Mouse (Mus musculus) liver, embryonic 16.5 days (tissue): ENCODE measurements around the gene Txnrd2. TPM values are rescaled to one million over a fixed set of nuclear protein-coding genes. Genes with fewer than 3 reads are reported as not detected.

Source experiments
- ATAC-seq: fragments of 200-750 bp; cut with Nextera tagmentation; 2 replicates; pipeline ENCODE4 v1.8.0; 2017; ENCODE audit warnings: low read depth, mild to moderate bottlenecking, moderate number of reproducible peaks, moderate library complexity
- H3K27ac ChIP-seq: fragments of 300-500 bp; sonication (generic); 2 replicates; pipeline ENCODE4 v1.5.1; 2014; ENCODE audit warnings: mild to moderate bottlenecking, low read length
- H3K27me3 ChIP-seq: fragments of 300-500 bp; sonication (generic); 2 replicates; pipeline ENCODE4 v1.6.1; 2014; ENCODE audit warnings: low read depth, low read length, mixed read lengths; ENCODE audit not compliant: control insufficient read depth, insufficient read depth
- H3K36me3 ChIP-seq: fragments of 300-500 bp; sonication (generic); 2 replicates; pipeline ENCODE4 v1.6.1; 2014; ENCODE audit warnings: mild to moderate bottlenecking; ENCODE audit not compliant: control insufficient read depth, insufficient read depth
- H3K4me1 ChIP-seq: fragments of 300-500 bp; sonication (generic); 2 replicates; pipeline ENCODE4 v1.6.1; 2014; ENCODE audit warnings: low read depth, low read length, mixed read lengths; ENCODE audit not compliant: control insufficient read depth
- H3K4me2 ChIP-seq: fragments of 300-500 bp; sonication (generic); 2 replicates; pipeline ENCODE4 v1.6.1; 2014; ENCODE audit warnings: low read depth, low read length, mixed read lengths
- H3K4me3 ChIP-seq: fragments of 300-500 bp; sonication (generic); 2 replicates; pipeline ENCODE4 v1.5.1; 2014; ENCODE audit warnings: low read depth, mild to moderate bottlenecking, low read length
- H3K9ac ChIP-seq: fragments of 300-500 bp; sonication (generic); 2 replicates; pipeline ENCODE4 v1.6.1; 2014; ENCODE audit warnings: low read depth, low read length
- H3K9me3 ChIP-seq: fragments of 300-500 bp; sonication (generic); replicated peaks from 2 replicates; pipeline ENCODE4 v1.6.1; 2016; ENCODE audit warnings: low read length; ENCODE audit not compliant: control insufficient read depth
- WGBS: fragments of 180-500 bp; shearing (Covaris S2); extraction: QIAGEN DNeasy Blood & Tissue Kit; methylation state at CpG from one replicate; pipeline ENCODE4 v1.1.7; 2014; ENCODE audit not compliant: insufficient replicate concordance; 5-methylcytosine and 5-hydroxymethylcytosine counted together
- polyA plus RNA-seq: library from polyadenylated mRNA; unstranded; fragments of >200 nt; fragmentation: Nextera tagmentation; extraction: Ambion mirVana; gene quantifications from 2 replicates; pipeline ENCODE4 v1.2.1, GENCODE M21; 2015

Txnrd2 gene
- polyA plus RNA-seq, 1 experiment from 2014 or later: 98.3 TPM

DNA sequence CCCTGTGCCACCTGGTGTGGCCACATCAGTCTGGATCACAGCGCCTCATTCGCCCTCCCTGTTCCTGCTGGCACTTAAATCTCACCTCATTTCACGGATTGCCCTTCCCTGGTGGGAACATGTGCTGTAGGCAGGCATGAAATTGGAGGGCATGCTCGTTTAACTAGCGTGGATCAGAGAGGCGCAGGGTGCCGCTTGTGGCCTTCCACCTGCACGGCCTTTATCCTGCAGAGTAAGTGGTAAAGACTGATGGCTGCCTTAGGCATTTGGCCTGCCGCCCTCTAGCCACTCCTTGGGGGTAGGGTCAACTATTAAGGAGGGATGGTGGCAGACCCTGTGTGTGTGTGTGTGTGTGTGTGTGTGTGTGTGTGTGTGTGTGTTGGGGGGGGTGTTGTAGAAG is 35.8 kb downstream of the Txnrd2 start:
- Histone ChIP-seq H3K9ac (no peak overlapping the region), H3K9me3 (no peaks in the 10 kb centered on the region), H3K4me1 (peaks cover 22% of the 10 kb centered on the region), H3K36me3 (peaks cover 50% of the 10 kb centered on the region), H3K4me2 (no peak overlapping the region), H3K4me3 (no peak overlapping the region), H3K27me3 (no peaks in the 10 kb centered on the region), H3K27ac (no peak overlapping the region)
- ATAC-seq: no peak
- 91% methylated on average over 9 of the region's 9 CpGs for WGBS

DNA sequence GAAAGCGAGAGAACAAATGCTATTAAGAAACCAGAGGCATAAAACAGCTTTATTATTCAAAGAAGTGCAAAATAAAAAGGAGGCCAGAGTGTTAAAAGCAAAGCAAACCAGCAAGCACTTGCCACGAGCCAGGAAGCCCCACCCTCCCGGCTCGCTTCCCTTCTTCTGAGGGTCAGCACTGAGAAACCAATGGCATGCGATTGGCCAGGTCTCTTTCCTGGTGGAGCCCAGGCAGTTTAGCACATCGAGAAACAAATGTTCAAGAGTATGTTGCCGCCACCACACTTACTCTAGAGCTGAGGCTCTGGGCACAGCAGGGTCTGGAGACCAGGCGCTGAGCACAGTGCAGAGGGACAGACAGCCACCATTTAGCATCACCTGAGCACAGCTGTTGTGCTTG is 36.4 kb downstream of the Txnrd2 start:
- Histone ChIP-seq H3K36me3 (peaks cover 44% of the 10 kb centered on the region), H3K4me1 (peaks cover 22% of the 10 kb centered on the region), H3K27me3 (no peaks in the 10 kb centered on the region), H3K4me2 (no peak overlapping the region), H3K9ac (no peak overlapping the region), H3K4me3 (no peak overlapping the region), H3K9me3 (no peaks in the 10 kb centered on the region), H3K27ac (no peak overlapping the region)
- no peak for ATAC-seq
- WGBS: 55% methylated on average over 8 of the region's 8 CpGs

DNA sequence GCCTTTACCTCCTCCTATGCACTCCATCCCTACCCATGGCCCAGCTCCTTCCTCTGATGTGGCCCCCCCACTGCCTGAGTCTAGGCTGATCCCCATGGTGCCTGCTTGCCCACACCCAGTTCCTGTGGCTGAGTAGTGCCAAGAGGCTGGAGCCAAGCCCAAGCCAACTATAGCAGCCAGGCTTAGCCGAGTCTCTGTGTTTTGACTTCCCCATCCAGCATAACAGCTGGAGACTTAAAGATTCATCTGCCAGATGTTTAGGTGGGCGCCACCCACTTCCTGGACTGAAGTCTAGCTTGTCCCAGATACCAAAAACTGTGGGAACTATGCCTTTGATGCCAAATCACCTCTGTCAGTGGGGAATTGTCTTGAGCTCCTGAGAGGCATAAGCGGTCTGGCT is 38.1 kb downstream of the Txnrd2 start:
- Histone ChIP-seq H3K9me3 (no peaks in the 10 kb centered on the region), H3K9ac (no peak overlapping the region), H3K27ac (no peak overlapping the region), H3K4me2 (no peak overlapping the region), H3K36me3 (peaks cover 43% of the 10 kb centered on the region), H3K27me3 (no peaks in the 10 kb centered on the region), H3K4me1 (peaks cover 9% of the 10 kb centered on the region), H3K4me3 (no peak overlapping the region)
- ATAC-seq: no peak
- WGBS: 42% methylated on average over 3 of the region's 3 CpGs

DNA sequence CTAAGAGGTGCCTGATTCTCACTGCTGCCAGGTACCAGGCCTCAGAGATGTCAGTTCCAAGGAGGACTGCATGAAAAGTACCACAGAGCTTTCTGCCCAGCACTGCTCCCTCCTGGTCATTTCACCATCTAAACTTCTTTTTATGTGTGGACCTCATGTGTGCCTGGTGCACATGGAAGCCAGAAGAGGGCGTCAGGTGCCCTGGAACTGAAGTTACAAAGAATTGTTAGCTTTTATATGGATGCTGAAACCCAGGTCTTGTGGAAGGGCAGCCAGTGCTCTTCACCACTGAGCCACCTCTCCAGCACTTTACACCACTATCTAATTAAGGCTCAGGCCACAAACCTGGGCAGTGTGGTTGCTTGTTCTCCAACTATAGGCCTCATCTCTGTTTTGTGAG is 44.6 kb downstream of the Txnrd2 start:
- Histone ChIP-seq H3K9ac (no peak overlapping the region), H3K9me3 (no peaks in the 10 kb centered on the region), H3K4me3 (no peak overlapping the region), H3K4me1 (no peaks in the 10 kb centered on the region), H3K27me3 (no peaks in the 10 kb centered on the region), H3K27ac (no peak overlapping the region), H3K4me2 (no peak overlapping the region), H3K36me3 (peaks cover 65% of the 10 kb centered on the region)
- no peak for ATAC-seq
- WGBS: 43% methylated on average over 1 of the region's 1 CpGs

DNA sequence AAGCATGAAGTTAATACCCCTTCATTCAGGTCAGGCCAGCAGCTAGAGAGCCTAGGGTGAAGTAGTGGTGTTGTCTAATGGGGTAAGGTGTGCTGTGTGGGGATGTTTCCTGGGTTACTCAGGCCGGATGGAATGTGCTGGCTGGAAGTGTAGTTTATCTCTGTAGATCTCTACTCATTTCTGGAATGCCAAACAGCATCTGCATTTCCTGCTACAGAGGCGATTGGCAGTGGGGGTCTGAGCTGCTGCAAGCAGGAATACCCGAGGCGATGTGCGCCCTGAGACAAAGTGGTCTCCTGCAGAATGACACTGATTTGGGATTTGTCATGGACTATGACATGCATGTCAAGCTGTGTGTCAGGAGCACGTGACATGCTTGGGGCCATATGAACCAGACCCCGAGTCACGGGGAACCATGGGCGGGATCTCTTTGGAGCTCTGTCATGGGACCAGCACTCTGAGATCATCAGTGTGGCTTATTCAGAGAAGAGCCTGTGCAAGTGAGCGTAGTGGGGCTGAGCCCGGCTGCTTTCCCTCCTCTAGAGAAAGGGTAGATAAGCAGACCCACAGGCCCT is 45.3 kb downstream of the Txnrd2 start:
- H3K9ac ChIP-seq: no peak overlapping the region
- H3K27me3 ChIP-seq: no peaks in the 10 kb centered on the region
- H3K36me3 ChIP-seq: peaks cover 68% of the 10 kb centered on the region
- H3K9me3 ChIP-seq: no peaks in the 10 kb centered on the region
- no peaks in the 10 kb centered on the region for H3K4me1 ChIP-seq
- H3K4me3 ChIP-seq: no peak overlapping the region
- H3K4me2 ChIP-seq: no peak overlapping the region
- H3K27ac ChIP-seq: no peak overlapping the region
- no peak for ATAC-seq
- WGBS: 83% methylated on average over 11 of the region's 11 CpGs

DNA sequence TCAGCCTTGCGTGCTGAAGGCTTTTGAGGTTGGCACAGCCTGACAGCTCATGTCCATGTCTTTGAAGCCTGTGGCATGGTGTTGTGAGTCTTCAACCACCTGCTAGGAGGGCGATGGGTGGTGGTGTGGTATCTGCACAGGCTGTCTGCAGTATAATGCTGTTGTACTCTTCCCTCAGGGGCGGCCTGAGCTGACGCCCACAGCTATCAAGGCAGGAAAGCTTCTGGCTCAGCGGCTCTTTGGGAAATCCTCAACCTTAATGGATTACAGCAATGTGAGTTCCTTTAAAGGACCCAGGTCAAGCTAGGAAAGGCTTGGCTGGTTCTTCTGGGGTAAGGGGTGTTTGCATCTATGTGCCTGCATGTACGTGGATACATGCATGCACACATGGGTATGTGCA is 45.8 kb downstream of the Txnrd2 start:
- no peaks in the 10 kb centered on the region for H3K27me3 ChIP-seq
- H3K9me3 ChIP-seq: no peaks in the 10 kb centered on the region
- H3K9ac ChIP-seq: no peak overlapping the region
- no peak for ATAC-seq
- peaks cover 73% of the 10 kb centered on the region for H3K36me3 ChIP-seq
- WGBS: 89% methylated on average over 6 of the region's 6 CpGs
- no peaks in the 10 kb centered on the region for H3K4me1 ChIP-seq
- H3K4me2 ChIP-seq: no peak overlapping the region
- H3K27ac ChIP-seq: no peak overlapping the region
- H3K4me3 ChIP-seq: no peak overlapping the region

DNA sequence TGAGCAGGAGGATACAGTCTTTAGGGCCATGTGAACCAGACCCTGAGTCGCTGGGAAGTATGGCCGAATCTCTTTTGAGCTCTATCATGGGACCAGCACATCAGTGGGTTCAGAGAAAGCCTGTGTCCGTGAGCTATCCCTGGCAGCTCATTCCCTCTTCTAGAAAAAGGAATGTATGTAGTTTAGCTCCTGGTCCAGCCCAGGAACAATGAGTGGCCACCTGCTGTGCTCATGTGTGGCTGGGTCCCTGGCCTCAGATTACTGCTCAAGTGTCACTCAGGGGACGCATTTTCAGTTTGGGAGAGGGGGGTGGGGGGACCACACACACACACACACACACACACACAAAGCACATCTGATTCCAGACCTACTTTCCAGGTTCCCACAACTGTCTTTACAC is 46.2 kb downstream of the Txnrd2 start:
- Histone ChIP-seq H3K4me3 (no peak overlapping the region), H3K9me3 (no peaks in the 10 kb centered on the region), H3K27me3 (no peaks in the 10 kb centered on the region), H3K4me2 (no peak overlapping the region), H3K27ac (no peak overlapping the region), H3K9ac (no peak overlapping the region), H3K4me1 (no peaks in the 10 kb centered on the region), H3K36me3 (peaks cover 75% of the 10 kb centered on the region)
- no peak for ATAC-seq
- 86% methylated on average over 4 of the region's 4 CpGs for WGBS

DNA sequence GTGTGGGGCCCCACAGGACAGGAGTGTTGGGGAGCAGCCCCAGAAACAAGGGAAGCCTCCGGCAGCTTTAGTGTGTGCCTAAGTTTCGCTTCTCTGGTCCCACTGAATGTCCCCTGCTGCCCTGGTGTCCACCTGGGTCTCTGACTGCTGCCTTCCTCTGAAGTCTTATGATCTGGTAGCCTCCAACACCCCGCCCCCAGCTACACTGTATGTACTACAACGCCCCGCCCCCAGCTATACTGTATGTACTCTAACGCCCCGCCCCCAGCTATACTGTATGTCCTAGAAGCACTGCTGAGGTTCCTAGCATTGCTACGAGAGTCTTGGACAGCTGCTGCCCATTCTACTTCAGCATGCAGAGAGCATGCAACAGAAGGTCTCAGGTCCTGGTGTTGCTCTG is 46.8 kb downstream of the Txnrd2 start:
- no peak overlapping the region for H3K4me3 ChIP-seq
- peaks cover 81% of the 10 kb centered on the region for H3K36me3 ChIP-seq
- no peaks in the 10 kb centered on the region for H3K4me1 ChIP-seq
- no peaks in the 10 kb centered on the region for H3K27me3 ChIP-seq
- 0 out of 2 replicates have a peak, but pooled peaks have one; percentile 28 for ATAC-seq
- no peak overlapping the region for H3K9ac ChIP-seq
- H3K4me2 ChIP-seq: no peak overlapping the region
- no peak overlapping the region for H3K27ac ChIP-seq
- WGBS: 83% methylated on average over 8 of the region's 8 CpGs
- H3K9me3 ChIP-seq: no peaks in the 10 kb centered on the region

DNA sequence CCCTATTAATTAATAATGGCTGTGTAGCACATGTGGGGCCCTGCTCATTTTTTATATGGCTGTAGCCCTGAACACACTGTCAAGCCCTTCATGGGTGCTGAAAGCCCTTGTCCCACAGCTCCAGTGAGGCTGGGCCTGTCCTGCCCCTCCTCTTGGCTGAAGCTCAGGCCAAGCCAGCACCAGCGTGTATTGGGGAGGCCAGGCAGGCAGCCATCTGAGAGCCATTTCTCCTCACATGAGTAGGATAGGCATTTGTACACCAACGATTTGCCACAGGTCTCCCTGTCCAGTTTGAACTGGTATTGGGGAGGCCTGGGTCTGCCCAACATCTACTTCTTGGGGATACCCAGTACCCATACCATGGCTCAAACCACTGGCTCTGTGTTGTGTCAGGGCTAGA is 47.8 kb downstream of the Txnrd2 start:
- ATAC-seq: no peak
- Histone ChIP-seq H3K9ac (no peak overlapping the region), H3K4me1 (no peaks in the 10 kb centered on the region), H3K36me3 (peaks cover 85% of the 10 kb centered on the region), H3K4me2 (no peak overlapping the region), H3K27ac (no peak overlapping the region), H3K27me3 (no peaks in the 10 kb centered on the region), H3K4me3 (no peak overlapping the region), H3K9me3 (no peaks in the 10 kb centered on the region)
- 87% methylated on average over 2 of the region's 2 CpGs for WGBS
